Mouse (Mus musculus) B cell, adult (primary cell): ENCODE results near the gene Coq8a. TPM values are rescaled to one million over a fixed set of nuclear protein-coding genes. Genes with fewer than 3 reads are reported as not detected.

ENCODE experiments used
- total RNA-seq: library from RNA; stranded (reverse); gene quantifications from 4 replicates; pipeline ENCODE4 v1.2.4, GENCODE M21; 2023; ENCODE audit not compliant: inconsistent age

Coq8a gene
- 116 to 173 TPM (median 135 TPM) in 4 replicates for total RNA-seq

GRCm38 (mm10) chr1:180198959-180199714 is at the start of gene Coq8a:
Gene Coq8a, minus strand, starts transcription at chr1:180199602.

Other genes starting within 250 kb of the Coq8a start
- gene Cdc42bpa, start 239.1 kb downstream of the Coq8a start, total RNA-seq: 0.58 to 1.1 TPM (median 0.77 TPM) in 4 replicates
- gene Psen2, start 63.8 kb upstream of the Coq8a start, total RNA-seq: 71.4 to 79.9 TPM (median 76.3 TPM) in 4 replicates
- gene Itpkb, start 130.9 kb upstream of the Coq8a start, total RNA-seq: 112 to 138 TPM (median 116 TPM) in 4 replicates